Mouse (Mus musculus): ENCODE measurements around the gene Pgm5.

Pgm5 gene

DNA sequence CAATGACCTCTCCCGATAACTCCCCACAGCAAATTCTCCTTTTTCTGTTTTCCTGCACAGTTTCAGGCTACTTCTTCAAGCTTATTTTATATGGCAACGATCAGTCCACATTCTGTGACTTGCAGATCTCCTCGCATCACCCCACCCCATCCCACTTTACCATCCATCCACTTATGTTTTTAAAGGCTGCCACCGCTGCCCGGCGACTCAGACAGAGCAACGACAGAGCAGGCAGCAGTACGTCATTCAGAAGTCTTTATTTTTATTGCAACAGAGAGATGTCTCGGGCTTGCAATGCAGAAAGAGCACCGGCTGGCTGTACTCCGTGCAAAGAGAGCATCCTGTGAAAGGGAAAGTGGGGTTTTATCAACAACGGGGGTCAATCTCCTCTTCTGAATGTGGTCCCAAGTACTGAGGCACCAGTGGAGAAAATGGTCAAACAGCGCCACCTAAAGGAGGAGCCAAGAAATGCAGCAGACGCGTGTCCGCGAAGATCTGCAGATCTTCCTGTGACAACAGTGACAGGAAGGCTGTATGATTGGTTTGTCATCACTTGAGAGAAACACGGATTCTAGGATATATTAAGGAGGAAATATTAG is 9.5 kb upstream of the Pgm5 start:
- peak; percentile 69 for DNase-seq (ENCODE audit: low read depth, low spot score)

DNA sequence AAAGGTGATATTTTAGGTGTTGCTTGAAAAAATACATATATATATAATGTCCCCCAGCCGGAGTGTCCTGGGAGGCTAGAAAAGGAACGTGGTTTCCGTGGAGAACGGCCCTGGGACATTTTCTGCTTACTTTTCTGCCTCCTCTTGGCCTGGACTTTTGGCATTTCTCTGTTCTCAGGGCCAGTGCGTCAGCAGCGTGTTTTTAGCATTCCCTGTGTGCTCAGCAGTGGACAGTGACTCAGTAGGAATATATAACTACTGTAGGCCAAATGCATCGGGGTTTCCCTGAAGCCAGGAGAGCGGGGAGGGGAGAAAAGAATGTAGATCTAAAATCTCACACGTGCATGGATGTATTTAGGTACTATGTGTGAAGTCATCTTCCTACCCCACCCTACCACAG is 3.8 kb upstream of the Pgm5 start:
- no peak for DNase-seq (ENCODE audit: low read depth, low spot score)

DNA sequence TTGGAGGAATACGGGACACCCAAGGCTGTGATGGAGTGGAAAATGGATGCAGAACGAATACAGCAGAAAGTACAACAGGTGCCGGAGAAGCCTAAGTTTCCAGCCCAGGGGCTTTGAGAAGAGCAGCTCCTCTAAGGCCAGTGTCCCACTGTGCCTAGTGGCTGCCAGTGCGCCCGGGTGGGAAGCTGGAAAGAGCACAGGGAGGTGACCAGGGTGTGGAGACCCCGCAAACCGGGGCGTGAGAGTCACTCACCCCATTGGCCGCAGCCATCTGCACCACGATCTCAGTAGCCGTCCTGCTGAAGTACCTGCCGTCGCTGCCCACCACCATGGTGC is 411 bp downstream of the Pgm5 start:
- no peak for DNase-seq (ENCODE audit: low read depth, low spot score)

DNA sequence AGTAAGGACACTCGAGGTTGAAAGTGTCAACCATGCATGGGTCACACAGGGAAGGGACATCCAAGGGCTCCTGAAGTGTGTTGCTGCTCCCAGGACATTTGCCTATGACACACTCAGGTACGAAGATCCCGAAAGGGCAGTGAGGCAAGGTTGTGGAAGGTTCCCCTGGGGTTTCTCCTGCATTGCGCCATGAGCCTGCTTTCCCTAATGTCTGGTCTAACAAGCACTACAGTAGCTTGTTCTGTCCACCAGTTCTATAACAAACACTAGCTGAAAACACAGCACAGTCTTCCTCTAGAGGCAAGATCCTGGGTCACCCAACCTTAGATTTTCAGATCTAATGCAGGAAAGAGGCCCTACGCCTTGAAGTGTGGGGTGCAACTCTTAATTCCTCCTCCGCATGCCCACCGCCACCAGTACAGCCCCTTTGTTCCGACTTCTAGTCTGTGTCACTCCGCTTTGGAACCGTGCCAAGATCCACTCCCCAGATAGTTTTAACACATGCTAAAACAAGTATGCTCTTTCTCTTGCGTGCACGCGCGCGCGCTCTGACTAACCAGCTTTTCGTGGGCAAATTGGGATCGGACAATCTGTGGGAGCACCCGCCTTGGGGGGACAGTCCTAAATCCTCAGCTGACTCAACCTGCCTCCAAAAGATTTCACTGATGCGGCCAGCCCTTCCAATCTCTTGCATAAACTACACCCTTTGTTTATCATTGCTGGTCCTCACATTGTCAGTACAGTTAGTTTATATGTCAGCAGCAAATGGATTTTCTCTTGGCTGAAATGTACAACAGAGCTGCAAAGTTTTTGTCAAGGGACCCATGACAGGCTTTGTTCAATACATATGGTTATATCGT is 10.0 kb downstream of the Pgm5 start:
- DNase-seq (ENCODE audit: low read depth, low spot score): peak; percentile 32

DNA sequence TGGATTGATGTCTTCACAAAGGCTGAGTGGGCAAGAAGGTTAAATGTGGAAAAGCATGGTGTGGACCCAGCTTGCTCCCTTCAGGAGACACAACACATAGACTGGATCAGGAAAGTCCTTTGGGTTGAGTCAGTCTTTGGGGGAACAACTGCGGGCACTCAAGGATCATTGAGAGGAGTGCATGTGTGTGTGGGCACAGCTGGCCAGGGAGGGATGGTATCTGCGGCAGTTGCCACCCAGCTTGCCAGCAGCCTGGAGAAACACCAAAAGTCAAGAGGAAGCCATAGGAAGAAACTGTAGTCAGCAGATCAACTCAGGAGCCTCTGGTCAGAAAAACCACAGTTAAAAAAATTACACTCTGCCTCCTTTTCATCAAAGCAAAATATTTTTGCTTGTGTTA is 12.8 kb downstream of the Pgm5 start:
- no peak for DNase-seq (ENCODE audit: low read depth, low spot score)

DNA sequence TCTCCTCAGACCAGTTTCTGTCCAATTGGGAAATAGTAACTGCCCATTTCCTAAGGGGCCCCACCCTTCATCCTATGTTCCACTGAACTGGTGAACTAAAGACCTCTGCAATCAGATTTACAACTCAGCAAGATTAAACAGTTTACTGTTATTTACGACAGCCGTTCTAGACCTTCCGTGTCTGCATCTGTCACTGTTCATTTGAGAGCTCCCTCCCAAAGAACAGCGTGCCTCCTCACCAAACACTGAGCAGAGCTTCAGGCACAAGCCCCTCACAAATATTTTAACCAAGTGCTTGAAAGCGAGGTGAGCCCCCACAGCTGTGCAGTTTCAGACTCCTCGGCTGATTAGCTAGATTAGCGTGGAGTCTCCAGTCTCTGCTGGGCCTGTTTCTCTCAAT is 13.3 kb downstream of the Pgm5 start:
- DNase-seq (ENCODE audit: low read depth, low spot score): no peak

DNA sequence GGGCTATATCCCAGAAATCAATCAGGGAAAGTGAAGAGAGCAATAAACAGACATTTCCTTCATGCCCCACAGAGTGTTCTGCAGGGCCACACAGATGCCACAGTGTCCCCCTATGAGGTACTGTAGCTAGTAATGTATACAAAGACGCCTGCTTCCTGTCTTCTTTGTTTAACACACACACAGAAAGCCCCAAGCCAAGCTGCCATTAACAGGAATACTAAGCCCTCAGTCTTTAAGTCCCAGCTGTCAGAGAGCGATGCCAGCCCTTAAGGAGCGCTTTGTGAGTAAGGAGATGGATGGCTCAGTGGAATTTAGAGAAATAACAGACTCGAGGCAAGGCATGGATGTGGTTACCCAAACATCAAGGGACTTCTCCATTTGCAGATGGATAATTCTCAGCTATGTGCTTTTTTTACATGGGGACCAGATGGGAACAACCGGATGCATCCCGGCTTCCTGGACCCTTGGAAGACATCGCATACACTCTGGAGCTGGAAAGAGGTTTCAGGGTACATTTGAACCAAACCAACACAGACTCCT is 16.6 kb downstream of the Pgm5 start:
- DNase-seq (ENCODE audit: low read depth, low spot score): no peak

DNA sequence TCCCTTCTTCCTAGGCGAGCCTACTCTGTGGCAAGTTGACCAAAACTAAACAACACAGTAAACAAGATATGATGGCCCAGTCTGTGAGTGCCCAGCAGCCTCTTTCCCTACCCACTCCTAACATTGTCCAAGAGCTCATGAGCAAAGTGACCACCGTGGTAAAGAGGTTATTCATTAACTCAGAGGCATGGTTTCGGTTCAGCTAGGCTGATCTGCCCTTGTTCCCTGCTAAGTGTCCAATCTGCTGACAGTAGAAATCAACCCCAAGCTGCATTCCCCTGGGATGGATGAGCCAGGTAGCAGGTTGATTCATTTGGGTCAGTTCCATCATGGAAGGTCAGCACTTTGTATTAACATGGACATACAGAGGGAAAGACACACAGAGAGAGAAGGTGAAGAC is 19.6 kb downstream of the Pgm5 start:
- DNase-seq (ENCODE audit: low read depth, low spot score): no peak

DNA sequence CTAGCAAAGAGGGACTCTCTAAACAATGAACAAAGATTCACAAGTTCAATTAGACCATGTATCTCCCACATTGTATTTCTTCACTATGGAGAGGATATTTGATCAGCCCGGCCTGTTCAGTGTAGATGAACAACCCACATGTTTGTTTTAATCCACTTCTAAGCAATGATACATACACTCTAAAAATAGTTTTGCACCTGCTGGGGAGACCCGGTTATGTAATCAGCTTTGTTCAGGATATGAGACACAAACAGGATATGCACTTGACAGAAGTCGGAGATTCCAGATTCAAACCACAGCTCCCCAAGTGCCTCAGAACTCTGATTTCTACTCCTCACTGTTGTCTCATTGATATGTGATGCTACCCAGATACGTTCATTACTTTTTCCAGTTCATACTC is 37.1 kb downstream of the Pgm5 start:
- no peak for DNase-seq (ENCODE audit: low read depth, low spot score)

DNA sequence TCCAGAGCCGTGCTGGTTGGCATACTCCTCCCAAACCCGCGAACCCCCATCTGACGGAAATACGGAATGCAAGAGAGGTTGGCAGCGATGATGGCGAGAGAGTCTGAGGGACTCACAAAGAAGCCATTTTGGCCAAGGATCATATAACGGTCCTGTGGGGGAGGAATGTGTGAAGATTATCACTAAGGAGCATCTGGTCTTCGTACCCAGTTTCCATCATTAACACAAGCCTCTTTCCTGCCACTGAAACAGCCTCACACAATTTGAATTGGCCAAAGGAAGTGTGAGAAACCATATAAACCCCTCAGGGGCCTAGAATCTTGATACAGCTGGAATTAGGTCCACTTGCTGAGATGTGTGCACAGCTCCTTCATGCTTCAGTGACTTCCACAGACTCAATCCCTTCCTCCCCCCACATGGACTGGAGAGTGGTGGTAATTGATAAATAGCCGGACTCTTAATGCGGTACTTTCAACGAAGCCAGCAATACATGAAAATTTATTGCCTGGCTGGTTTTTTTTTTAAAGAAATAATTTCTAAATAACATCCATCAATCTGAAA is 45.9 kb downstream of the Pgm5 start:
- no peak for DNase-seq (ENCODE audit: low read depth, low spot score)

DNA sequence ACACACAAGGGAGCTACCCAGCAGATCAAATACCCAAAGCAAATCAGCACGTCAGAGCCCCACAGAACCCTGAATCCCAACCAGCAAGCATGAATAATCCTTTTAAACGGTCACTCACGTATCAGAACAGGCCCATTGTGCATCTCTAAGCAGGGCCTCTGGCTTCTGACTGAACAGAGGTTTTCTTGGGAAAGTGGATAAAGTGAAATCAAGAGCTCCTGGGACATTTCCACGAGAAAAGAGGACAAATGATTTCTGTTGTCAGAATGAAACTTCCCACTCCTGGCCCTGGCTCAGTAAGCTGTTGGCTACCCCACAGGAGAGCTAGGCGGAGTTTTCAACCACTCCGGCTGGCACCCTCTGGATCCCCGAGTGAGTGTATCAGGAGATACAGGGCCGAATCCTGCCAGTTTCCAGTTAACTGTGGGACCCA is 48.8 kb downstream of the Pgm5 start:
- DNase-seq (ENCODE audit: low read depth, low spot score): no peak

DNA sequence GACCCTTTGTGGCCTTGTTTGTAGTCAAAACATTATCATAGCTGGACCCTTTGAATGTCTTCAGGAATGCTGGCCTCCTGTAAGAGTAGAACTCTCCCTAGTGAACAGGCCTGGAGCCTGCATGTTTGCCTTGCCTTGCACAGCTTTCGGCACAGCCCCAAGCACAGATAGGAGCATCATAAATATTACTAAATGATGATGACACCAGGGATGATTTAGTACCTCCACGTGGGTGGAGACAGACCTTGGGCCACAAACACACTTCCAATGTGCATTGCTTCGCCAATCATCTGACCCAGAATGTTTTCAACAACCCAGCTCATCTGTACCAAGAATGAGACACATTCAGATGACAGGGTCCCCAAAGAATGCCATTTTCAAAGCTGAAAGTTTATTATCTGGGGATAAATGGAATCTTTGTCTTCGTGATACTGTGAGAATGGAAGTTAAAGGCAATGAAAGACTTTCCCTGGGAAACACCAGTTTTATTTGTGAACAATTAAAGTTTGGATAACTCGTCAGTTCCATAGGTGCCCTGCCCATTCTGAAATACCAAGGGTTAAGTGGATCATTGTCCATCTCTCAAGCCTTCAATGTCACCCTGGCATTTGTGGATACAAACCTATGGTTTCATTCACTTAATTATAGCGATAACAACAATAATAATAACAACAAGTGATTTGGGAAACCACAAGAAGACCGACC is 49.4 kb downstream of the Pgm5 start:
- no peak for DNase-seq (ENCODE audit: low read depth, low spot score)

DNA sequence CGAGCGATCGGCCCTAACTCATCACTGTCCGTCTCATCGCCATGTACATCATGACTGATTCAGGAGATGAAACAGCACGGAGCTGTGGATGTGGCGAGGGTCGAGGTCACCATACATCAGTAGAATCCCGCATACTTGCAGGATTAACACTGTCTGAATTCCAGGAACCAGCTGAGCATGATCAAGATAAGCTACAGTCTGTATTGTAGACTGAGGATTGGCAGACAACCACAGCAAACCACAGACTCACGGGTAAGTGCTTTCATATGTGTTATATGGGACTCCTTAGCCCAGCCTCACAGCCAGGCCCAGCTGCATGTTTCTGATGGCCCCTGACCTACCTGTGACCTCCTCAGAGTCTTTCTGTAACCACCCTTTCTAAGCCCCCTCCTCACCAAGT is 50.2 kb downstream of the Pgm5 start:
- DNase-seq (ENCODE audit: low read depth, low spot score): no peak

DNA sequence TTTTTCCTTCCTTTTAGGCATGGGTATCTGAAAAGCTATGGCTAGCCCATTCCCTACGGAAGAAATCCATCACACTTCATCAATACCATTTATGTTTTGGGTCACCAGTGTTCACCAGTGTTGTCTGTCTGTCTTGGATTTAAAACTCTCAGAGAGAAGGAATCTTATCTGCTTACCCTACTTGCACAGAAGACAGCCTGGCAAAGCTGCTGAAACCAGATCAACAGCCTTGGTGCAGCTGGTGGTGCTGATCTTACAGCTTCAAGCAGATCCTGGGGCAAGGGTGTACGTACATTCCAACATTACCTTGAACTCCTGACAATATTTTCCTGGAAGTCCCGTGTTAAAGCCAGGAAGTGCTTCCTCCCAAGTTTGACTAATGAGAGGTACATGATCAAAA is 55.6 kb downstream of the Pgm5 start:
- DNase-seq (ENCODE audit: low read depth, low spot score): no peak

DNA sequence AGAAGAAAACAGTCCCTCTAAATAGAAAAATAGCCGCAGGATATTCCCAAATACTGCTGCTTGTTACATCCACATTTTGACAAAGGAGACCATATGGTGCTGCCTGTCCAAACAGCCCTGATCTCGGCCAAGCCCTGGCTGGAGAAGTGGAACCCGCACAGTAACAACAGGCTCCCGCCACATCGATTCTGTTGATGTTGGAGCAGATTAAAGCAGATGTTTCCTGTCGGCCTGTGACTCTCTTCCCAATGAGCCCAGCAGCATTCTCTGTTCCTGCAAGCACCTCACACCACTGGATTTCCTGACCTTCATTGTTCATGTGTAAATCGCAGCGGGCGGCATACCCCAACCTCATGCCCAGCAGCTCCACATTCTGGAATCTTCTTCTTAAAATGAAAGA is 64.0 kb downstream of the Pgm5 start:
- DNase-seq (ENCODE audit: low read depth, low spot score): peak; percentile 3

DNA sequence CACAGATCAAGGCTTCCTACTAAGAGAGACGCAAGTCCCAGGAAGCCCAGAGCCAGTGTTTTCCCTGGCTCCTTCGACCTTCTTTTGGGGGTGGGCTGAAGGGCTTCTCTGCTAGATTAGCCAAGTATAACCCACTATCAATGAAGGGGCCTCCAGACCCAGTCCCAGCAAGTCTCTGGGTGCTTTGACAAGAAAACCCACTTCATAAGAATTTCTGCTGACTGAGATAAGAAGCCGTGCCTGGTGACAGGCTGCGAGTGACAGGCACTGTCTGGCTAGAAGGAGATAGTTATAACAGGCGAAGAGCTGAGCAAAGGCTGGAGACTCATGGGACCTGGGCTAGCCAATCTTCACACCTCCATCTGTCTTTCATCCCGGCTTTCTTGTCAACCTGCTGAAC is 67.3 kb downstream of the Pgm5 start:
- no peak for DNase-seq (ENCODE audit: low read depth, low spot score)

DNA sequence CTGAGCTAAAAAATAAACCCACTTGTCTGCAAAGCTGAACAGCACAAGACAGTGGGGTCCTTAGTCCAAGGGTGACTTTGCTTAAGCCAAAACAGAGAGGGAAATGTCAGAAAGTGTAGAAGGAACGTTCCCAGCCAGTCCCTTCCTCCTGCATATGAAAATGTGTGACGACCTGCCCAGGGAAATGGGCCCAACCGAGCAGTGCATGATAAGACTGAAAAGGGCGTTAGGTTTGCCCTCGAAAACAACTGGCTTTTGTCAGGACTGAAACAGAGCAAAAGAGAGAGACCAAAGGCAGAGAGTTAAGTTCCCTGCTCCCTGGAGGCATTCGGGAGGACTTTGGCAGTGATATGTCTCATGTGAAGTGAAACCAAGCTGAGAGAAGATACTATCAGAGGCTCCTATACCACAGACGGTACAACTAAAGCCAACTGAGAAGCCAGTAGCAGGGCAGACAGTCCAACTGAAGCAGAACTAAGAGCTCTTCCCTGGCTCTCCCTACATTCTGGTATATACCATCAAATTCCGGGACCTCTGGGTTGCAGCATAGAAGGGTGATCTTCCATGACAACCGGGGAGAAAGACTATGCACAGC is 68.0 kb downstream of the Pgm5 start:
- no peak for DNase-seq (ENCODE audit: low read depth, low spot score)

DNA sequence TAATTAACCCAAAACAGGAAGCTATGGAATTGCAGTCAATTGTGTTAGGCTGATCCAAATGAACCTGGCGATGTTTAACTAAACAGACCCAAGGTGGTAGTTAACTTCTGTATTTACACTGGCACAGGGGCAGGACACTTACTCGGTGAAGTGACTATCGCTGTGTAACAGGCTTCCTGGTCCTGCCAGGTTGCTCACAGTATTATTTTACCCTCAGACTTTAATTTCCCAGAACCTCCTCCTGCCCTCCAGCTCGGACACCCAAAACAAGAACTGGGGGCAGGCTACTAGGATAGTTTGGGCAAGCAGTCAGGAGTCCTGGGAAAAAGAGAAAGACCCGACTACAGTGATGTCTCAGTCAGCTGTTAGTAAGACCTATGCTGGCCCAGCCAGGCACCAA is 68.8 kb downstream of the Pgm5 start:
- no peak for DNase-seq (ENCODE audit: low read depth, low spot score)

DNA sequence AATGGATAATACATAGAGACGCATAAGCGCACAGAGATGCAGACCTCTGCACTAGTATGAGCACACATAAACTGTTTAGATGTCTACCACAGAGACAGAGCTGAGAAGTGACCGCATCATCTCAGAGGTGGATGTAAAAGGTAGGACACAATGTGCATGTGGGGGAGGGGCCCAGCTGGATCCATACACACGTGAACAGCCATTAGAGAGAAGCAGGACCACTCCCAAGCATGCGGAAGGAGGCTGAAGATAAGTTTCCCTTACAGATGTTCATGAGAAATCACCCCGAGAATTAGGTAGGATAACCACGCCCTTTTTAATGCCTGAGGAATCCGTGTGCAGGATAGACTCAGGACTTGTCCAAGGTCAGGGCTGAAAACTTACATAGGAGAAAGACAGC is 75.8 kb downstream of the Pgm5 start:
- peak; percentile 4 for DNase-seq (ENCODE audit: low read depth, low spot score)

DNA sequence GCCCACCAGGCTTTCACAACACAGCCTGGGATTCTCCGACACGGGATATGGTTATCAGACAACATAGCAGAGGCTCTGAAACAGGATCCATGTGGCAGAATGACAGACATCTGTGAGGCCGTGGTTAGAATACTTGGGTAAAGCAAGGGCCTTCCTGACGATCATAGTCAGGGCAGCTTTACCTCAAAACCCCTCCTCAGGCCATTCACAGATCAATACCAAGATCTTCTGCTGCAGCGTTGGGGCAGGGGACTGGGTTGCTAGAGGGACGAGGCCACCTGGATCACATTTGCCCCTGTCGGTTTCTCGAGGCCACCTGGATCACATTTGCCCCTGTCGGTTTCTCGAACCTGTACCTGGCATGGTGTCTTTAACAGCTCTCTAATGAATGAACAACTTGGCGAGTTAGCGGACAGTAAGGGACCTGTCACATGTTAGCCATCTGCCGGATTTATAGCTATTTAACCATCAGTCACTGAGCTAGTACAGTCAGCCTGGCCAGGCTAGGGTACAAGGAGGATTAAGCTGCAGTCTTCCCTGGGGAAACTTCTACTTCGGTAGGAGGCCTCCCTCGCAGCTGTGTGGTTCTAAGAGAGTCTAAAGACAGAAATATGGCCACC is 76.5 kb downstream of the Pgm5 start:
- DNase-seq (ENCODE audit: low read depth, low spot score): no peak

DNA sequence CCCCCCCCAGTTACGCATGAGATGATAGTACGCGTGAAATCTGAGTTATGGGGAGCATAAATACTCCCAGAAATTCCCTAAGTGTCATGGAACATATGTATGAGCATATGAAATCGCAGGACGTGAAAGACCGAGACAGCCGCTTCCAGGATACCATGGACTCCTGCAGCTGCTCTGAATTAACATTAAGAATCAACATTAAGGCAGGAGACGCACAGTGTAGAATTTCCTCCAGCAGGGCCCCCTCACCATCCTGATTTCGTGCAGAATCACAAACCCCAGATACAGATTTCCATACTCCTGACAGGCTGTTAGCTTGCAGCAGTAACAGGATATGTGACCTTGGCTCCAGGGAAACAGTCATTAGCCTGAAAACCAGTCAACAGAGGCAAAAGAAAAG is 77.9 kb downstream of the Pgm5 start:
- DNase-seq (ENCODE audit: low read depth, low spot score): no peak

DNA sequence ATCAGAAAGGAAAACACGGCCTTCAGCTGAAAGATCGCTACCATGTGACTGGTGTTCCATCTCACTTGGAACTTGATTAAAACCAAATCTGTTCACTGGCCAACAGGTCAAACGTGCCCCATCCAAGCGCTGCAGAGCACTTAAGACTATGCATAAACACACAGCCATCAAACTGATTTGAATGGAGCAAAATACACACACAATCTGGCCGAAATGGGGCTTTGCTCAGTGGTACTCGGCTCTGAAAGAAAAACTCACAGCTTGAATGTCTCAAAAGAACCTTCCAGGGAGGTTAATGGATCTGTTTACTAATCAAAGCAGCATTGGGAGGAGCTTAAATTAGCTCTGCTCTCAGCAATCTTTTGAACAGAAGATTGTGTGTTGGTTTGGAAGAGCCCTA is 81.7 kb downstream of the Pgm5 start:
- no peak for DNase-seq (ENCODE audit: low read depth, low spot score)

All from R1 (cell line).